Mouse (Mus musculus): ENCODE results near the gene Tgm3.

- TF ChIP-seq CTCF (IDR thresholded peaks at IDR 0.05; ENCODE audit: borderline replicate concordance, insufficient read depth, low read depth, low read length): no peak
- TF ChIP-seq POLR2A (IDR thresholded peaks at IDR 0.05; ENCODE audit: borderline replicate concordance, insufficient read depth, low read length): no peak
These were observed 58.2 kb downstream of the Tgm3 start for GRCm38 (mm10) chr2:130070396-130070795.

Data from cerebellum, adult 2 months (tissue).